Mouse (Mus musculus): Measurements from ENCODE around the gene Olfr452.

The Olfr452 gene

DNA sequence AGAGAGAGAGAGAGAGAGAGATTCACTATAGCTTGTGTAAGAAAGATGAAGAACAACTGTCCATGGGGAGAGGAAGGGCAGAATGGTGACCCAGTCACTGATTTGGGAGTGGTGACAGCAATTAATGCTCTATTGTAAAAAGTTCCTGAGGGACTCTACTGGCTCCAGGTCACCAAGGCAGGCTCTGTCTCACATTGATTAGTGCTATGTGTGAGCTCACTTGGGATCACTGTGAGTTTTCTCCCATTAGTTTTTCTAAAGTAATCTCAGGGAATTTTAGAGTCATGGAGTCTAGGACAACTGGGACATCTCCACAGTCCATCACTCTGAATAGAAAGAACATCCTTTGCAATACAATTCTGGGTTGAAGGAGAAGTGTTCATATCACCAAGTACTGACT, at the start of gene Olfr452:
TSS of gene Olfr452 (plus strand) at position 301 of the 400 bp plus-strand sequence.
- DNase-seq, result no peak

GRCm38 (mm10) chr6:42739071-42739470, 45.8 kb upstream of the Olfr452 start, which contains the start of gene Olfr453:
Gene Olfr453, plus strand, starts transcription at chr6:42739371.
- DNase-seq, result no peak

GRCm38 (mm10) chr6:42742303-42742702, 42.6 kb upstream of the Olfr452 start:
- DNase-seq, result no peak

- no peak for DNase-seq
Measured at GRCm38 (mm10) chr6:42747846-42748245, 37.0 kb upstream of the Olfr452 start.

DNA sequence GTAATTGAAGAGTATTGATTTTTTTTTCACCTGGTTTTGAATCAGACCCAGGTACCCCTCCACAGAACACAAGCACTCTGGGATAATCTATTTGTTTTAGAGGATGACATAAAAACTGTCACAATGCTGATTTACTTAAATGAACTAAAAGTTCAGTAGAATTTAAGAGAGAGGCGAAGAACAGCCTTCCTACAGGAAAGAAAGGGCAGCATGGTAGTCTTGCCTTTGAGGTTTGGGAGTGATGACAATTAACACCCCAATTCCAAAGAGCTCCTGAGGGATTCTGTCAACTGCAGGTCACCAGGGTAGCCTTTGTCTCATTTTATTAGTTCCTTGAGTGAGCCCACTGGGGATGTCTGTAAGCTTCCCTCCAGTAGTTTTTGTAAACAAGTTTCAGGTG, 28.8 kb upstream of the Olfr452 start, which contains the start of gene Olfr38:
TSS of gene Olfr38 (plus strand) at position 301 of the 400 bp plus-strand sequence.
- no peak for DNase-seq

DNA sequence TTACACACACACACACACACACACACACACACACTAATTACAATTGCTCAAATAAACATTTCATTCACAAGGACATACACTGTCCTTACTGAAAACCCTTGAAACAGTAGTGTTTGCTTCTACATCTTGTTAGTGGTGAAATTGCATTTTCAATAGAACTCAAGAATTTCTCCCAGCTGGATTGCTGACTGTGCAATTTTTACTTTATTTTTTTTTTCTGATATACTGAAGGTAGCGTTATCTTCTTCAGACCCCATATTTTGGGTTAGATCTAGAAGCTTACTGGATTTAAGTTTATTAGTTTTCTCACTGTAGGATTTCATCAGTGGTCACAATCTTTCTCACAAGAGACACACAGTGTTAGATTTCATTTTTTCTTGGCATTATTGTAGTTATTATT, 7.8 kb upstream of the Olfr452 start:
- no peak for DNase-seq

DNA sequence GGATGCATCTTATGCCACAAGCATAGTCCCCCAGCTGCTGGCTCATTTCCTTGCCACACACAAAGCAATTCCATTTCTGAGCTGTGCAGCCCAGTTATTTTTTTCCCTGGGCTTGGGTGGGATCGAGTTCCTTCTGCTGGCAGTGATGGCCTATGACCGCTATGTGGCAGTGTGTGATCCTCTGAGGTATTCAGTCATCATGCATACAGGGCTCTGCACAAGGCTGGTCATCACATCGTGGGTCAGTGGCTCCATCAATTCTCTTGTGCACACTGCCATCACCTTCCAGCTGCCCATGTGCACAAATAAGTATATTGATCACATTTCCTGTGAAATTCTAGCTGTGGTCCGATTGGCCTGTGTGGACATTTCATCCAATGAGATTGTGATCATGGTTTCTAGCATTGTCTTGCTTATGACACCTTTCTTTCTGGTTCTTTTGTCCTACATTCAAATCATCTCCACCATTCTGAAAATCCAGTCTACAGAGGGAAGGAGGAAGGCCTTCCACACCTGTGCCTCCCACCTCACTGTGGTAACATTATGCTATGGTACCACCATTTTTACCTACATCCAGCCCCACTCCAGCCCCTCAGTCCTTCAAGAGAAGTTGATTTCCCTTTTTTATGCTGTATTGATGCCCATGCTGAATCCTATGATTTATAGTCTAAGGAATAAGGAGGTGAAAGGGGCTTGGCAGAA, 5.5 kb downstream of the Olfr452 start:
- no peak for DNase-seq

DNA sequence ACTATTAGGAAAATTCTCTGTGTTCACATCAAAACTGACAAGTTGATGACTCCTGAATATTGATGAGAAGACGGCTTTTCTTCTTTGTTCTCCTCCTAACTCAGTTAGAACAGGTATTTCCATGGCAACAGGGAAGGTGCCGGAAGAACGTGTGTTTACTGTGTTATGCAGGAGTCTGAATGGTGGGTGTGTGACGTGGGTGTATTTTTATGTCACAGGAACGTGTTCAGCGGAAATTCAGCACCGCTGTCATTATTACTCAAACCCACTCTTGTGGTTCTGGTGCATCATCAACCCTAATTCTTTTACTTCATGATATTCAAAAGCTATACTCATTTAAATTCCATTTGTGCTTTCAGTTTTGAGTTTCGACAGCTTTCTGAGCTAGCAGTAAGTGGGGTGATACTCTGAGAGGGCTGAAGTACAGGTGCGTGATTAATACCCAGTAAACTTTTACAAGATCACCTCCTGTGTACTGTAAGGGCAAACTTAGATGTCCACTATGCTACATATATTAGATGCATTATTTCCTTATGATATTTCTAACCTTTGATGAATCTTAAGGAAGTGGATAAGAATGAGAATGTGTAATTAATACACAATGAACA, 6.2 kb downstream of the Olfr452 start:
- no peak for DNase-seq

GRCm38 (mm10) chr6:42794982-42795381, 10.1 kb downstream of the Olfr452 start:
- DNase-seq, result no peak

GRCm38 (mm10) chr6:42811639-42812038, 26.7 kb downstream of the Olfr452 start, which contains the start of gene Olfr450:
Gene Olfr450, plus strand, starts transcription at chr6:42811939.
- DNase-seq, result no peak

- DNase-seq, result no peak
Measured at GRCm38 (mm10) chr6:42834084-42834483, 49.2 kb downstream of the Olfr452 start, which contains the start of gene Olfr449. Gene Olfr449, plus strand, starts transcription at chr6:42834384.

Data from liver (tissue).